Mouse (Mus musculus) cerebellum, adult 2 months (tissue): Measurements from ENCODE around the gene Smurf2.

Experiments used
- CTCF ChIP-seq: fragments of 200-500 bp; IDR thresholded peaks from 2 replicates; pipeline ENCODE4 v1.5.1; 2011; ENCODE audit warnings: low read depth, mild to moderate bottlenecking, control low read depth, low read length, moderate library complexity, borderline replicate concordance; ENCODE audit not compliant: insufficient read depth
- POLR2A ChIP-seq: fragments of 200-500 bp; IDR thresholded peaks from 2 replicates; pipeline ENCODE4 v1.6.1; 2011; ENCODE audit warnings: low read length, control low read depth, borderline replicate concordance; ENCODE audit not compliant: insufficient read depth

DNA sequence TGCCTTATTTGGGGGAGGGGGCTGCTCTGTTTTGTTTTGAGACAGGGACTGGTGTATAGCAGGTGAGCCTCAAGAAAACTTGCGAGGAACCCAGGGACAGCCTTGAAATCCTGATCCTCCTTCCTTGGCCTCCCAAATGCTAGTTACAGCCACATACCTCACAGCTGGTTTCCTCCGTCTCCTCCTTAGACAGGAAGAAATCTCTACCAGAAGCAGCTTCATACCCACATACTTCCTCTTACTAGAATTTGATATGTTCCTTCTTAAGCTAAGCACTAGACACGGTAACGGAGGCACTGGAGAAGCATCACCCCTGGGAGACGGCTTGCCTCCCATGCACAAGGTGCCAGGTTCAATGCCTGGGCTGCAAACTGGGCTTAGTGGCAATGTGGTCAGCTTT lies 16.8 kb upstream of the Smurf2 start:
- TF ChIP-seq CTCF (no peak), POLR2A (no peak)
